Mouse (Mus musculus) limb, embryonic 15.5 days (tissue): ENCODE data around the gene Slc8b1. TPM values are rescaled to one million over a fixed set of nuclear protein-coding genes. Genes with fewer than 3 reads are reported as not detected.

Experiments used
- ATAC-seq: fragments of 200-750 bp; cut with Nextera tagmentation; 2 replicates; pipeline ENCODE4 v1.8.0; 2017; ENCODE audit warnings: low read depth, moderate TSS enrichment; ENCODE audit not compliant: insufficient number of reproducible peaks, low FRiP score, low TSS enrichment
- H3K27ac ChIP-seq: fragments of 300-500 bp; sonication (generic); 2 replicates; pipeline ENCODE4 v1.5.1; 2015; ENCODE audit warnings: moderate library complexity, mild to moderate bottlenecking, inconsistent platforms
- H3K27me3 ChIP-seq: fragments of 300-500 bp; sonication (generic); 2 replicates; pipeline ENCODE4 v1.6.1; 2015; ENCODE audit warnings: inconsistent platforms
- H3K36me3 ChIP-seq: fragments of 300-500 bp; sonication (generic); 2 replicates; pipeline ENCODE4 v1.6.1; 2015; ENCODE audit warnings: inconsistent platforms
- H3K4me1 ChIP-seq: fragments of 300-500 bp; sonication (generic); 2 replicates; pipeline ENCODE4 v1.6.1; 2015; ENCODE audit warnings: inconsistent platforms
- H3K4me2 ChIP-seq: fragments of 300-500 bp; sonication (generic); 2 replicates; pipeline ENCODE4 v1.6.1; 2015; ENCODE audit warnings: mild to moderate bottlenecking, inconsistent platforms
- H3K4me3 ChIP-seq: fragments of 300-500 bp; sonication (generic); 2 replicates; pipeline ENCODE4 v1.5.1; 2015; ENCODE audit warnings: mild to moderate bottlenecking, inconsistent platforms
- H3K9ac ChIP-seq: fragments of 300-500 bp; sonication (generic); 2 replicates; pipeline ENCODE4 v1.6.1; 2015; ENCODE audit warnings: inconsistent platforms
- H3K9me3 ChIP-seq: fragments of 300-500 bp; sonication (generic); 2 replicates; pipeline ENCODE4 v1.6.1; 2016; ENCODE audit warnings: inconsistent platforms
- WGBS: fragments of 180-500 bp; shearing (Covaris S2); methylation state at CpG from one replicate; pipeline ENCODE4 v1.1.7; 2015; 5-methylcytosine and 5-hydroxymethylcytosine counted together
- polyA plus RNA-seq: library from polyadenylated mRNA; unstranded; fragments of >200 nt; fragmentation: Nextera tagmentation; extraction: Ambion mirVana; gene quantifications from 2 replicates; pipeline ENCODE4 v1.2.1, GENCODE M21; 2015

Gene Slc8b1
- polyA plus RNA-seq, 1 experiment from 2014 or later = 12.0 TPM

- Histone ChIP-seq H3K27ac (no peak within 1 kb of the TSS), H3K27me3 (peaks cover 8% of the 10 kb centered on the region; the same call in 1 of the 2 replicates), H3K4me3 (no peak within 1 kb of the TSS), H3K36me3 (no peaks in the 10 kb centered on the region), H3K4me1 (no peaks in the 10 kb centered on the region), H3K9me3 (no peaks in the 10 kb centered on the region), H3K4me2 (no peak within 1 kb of the TSS), H3K9ac (no peak within 1 kb of the TSS)
- ATAC-seq = no peak
- 14% methylated on average over 13 of the region's 13 CpGs for WGBS
These were observed 34.7 kb upstream of the Slc8b1 start, which contains the start of gene Sds for GRCm38 (mm10) chr5:120476296-120476695. Gene Sds, plus strand, starts transcription at chr5:120476526.

GRCm38 (mm10) chr5:120477993-120478392, 33.0 kb upstream of the Slc8b1 start:
- H3K9me3 ChIP-seq = no peaks in the 10 kb centered on the region
- WGBS = 92% methylated on average over 5 of the region's 5 CpGs
- ATAC-seq = no peak

GRCm38 (mm10) chr5:120479538-120479937, 31.4 kb upstream of the Slc8b1 start:
- Histone ChIP-seq H3K9ac (no peak overlapping the region), H3K27me3 (peaks cover 9% of the 10 kb centered on the region; the same call in 1 of the 2 replicates), H3K36me3 (peaks cover 10% of the 10 kb centered on the region; the same call in 1 of the 2 replicates), H3K4me1 (no peaks in the 10 kb centered on the region), H3K27ac (no peak overlapping the region), H3K4me3 (no peak overlapping the region), H3K9me3 (no peaks in the 10 kb centered on the region), H3K4me2 (no peak overlapping the region)
- ATAC-seq = no peak
- WGBS = 71% methylated on average over 4 of the region's 4 CpGs

More at GRCm38 (mm10) chr5:120477993-120478392, 33.0 kb upstream of the Slc8b1 start:
- Histone ChIP-seq H3K4me1 (no peaks in the 10 kb centered on the region), H3K4me2 (no peak overlapping the region), H3K36me3 (no peaks in the 10 kb centered on the region), H3K27ac (no peak overlapping the region), H3K9ac (no peak overlapping the region), H3K27me3 (peaks cover 9% of the 10 kb centered on the region; the same call in 1 of the 2 replicates), H3K4me3 (no peak overlapping the region)

- Histone ChIP-seq H3K4me3 (no peak overlapping the region), H3K9me3 (no peaks in the 10 kb centered on the region), H3K36me3 (peaks cover 27% of the 10 kb centered on the region), H3K4me1 (no peaks in the 10 kb centered on the region), H3K9ac (no peak overlapping the region), H3K27me3 (peaks cover 9% of the 10 kb centered on the region; the same call in 1 of the 2 replicates), H3K27ac (no peak overlapping the region), H3K4me2 (no peak overlapping the region)
- no peak for ATAC-seq
- WGBS = 72% methylated on average over 9 of the region's 9 CpGs
These were observed 29.8 kb upstream of the Slc8b1 start for GRCm38 (mm10) chr5:120481205-120481604.

- no peak for ATAC-seq
- WGBS = 83% methylated on average over 19 of the region's 19 CpGs
- H3K27ac ChIP-seq = no peak overlapping the region
These were observed 27.6 kb upstream of the Slc8b1 start for GRCm38 (mm10) chr5:120483399-120483798.

GRCm38 (mm10) chr5:120487844-120488243, 23.1 kb upstream of the Slc8b1 start:
- H3K36me3 ChIP-seq = peaks cover 77% of the 10 kb centered on the region
- H3K27ac ChIP-seq = no peak overlapping the region
- H3K4me3 ChIP-seq = no peak overlapping the region
- no peaks in the 10 kb centered on the region for H3K4me1 ChIP-seq
- 82% methylated on average over 8 of the region's 8 CpGs for WGBS
- ATAC-seq = no peak
- H3K27me3 ChIP-seq = no peaks in the 10 kb centered on the region
- no peaks in the 10 kb centered on the region for H3K9me3 ChIP-seq
- H3K4me2 ChIP-seq = no peak overlapping the region
- no peak overlapping the region for H3K9ac ChIP-seq

More at GRCm38 (mm10) chr5:120483399-120483798, 27.6 kb upstream of the Slc8b1 start:
- H3K4me2 ChIP-seq = no peak overlapping the region
- peaks cover 6% of the 10 kb centered on the region; the same call in 1 of the 2 replicates for H3K27me3 ChIP-seq
- H3K9ac ChIP-seq = no peak overlapping the region
- peaks cover 48% of the 10 kb centered on the region for H3K36me3 ChIP-seq
- no peaks in the 10 kb centered on the region for H3K4me1 ChIP-seq
- H3K9me3 ChIP-seq = no peaks in the 10 kb centered on the region
- H3K4me3 ChIP-seq = no peak overlapping the region

- no peaks in the 10 kb centered on the region for H3K9me3 ChIP-seq
- H3K27me3 ChIP-seq = no peaks in the 10 kb centered on the region
- 68% methylated on average over 8 of the region's 8 CpGs for WGBS
- H3K4me1 ChIP-seq = no peaks in the 10 kb centered on the region
- ATAC-seq = no peak
- H3K4me2 ChIP-seq = no peak overlapping the region
- H3K9ac ChIP-seq = no peak overlapping the region
- peaks cover 82% of the 10 kb centered on the region for H3K36me3 ChIP-seq
- no peak overlapping the region for H3K4me3 ChIP-seq
- no peak overlapping the region for H3K27ac ChIP-seq
These were observed 20.2 kb upstream of the Slc8b1 start for GRCm38 (mm10) chr5:120490679-120491192.

- Histone ChIP-seq H3K4me2 (no peak overlapping the region), H3K36me3 (peaks cover 72% of the 10 kb centered on the region), H3K9me3 (no peaks in the 10 kb centered on the region), H3K27ac (no peak overlapping the region), H3K27me3 (no peaks in the 10 kb centered on the region), H3K4me3 (no peak overlapping the region), H3K9ac (no peak overlapping the region), H3K4me1 (no peaks in the 10 kb centered on the region)
- ATAC-seq = no peak
- WGBS = 71% methylated on average over 11 of the region's 11 CpGs
These were observed 18.5 kb upstream of the Slc8b1 start for GRCm38 (mm10) chr5:120492437-120492836.

GRCm38 (mm10) chr5:120493440-120493839, 17.5 kb upstream of the Slc8b1 start:
- no peak overlapping the region for H3K9ac ChIP-seq
- no peak overlapping the region for H3K4me2 ChIP-seq
- no peak overlapping the region for H3K27ac ChIP-seq
- H3K9me3 ChIP-seq = no peaks in the 10 kb centered on the region
- H3K4me1 ChIP-seq = no peaks in the 10 kb centered on the region
- WGBS = 95% methylated on average over 6 of the region's 6 CpGs
- no peaks in the 10 kb centered on the region for H3K27me3 ChIP-seq
- no peak; the same call in 1 of the 2 replicates for ATAC-seq
- H3K36me3 ChIP-seq = peaks cover 62% of the 10 kb centered on the region
- no peak overlapping the region for H3K4me3 ChIP-seq

- H3K4me1 ChIP-seq = no peaks in the 10 kb centered on the region
- no peak overlapping the region for H3K4me2 ChIP-seq
- H3K9me3 ChIP-seq = no peaks in the 10 kb centered on the region
- ATAC-seq = no peak
- no peaks in the 10 kb centered on the region for H3K27me3 ChIP-seq
- H3K36me3 ChIP-seq = peaks cover 62% of the 10 kb centered on the region
- H3K4me3 ChIP-seq = no peak overlapping the region
- 87% methylated on average over 9 of the region's 9 CpGs for WGBS
- no peak overlapping the region for H3K9ac ChIP-seq
- no peak overlapping the region for H3K27ac ChIP-seq
These were observed 17.0 kb upstream of the Slc8b1 start for GRCm38 (mm10) chr5:120493873-120494395.

GRCm38 (mm10) chr5:120495064-120495702, 15.8 kb upstream of the Slc8b1 start:
- no peak for ATAC-seq
- Histone ChIP-seq H3K27me3 (no peaks in the 10 kb centered on the region), H3K4me1 (no peaks in the 10 kb centered on the region), H3K36me3 (peaks cover 56% of the 10 kb centered on the region), H3K9me3 (no peaks in the 10 kb centered on the region), H3K27ac (no peak overlapping the region), H3K4me2 (no peak overlapping the region), H3K9ac (no peak overlapping the region), H3K4me3 (no peak overlapping the region)
- 73% methylated on average over 10 of the region's 10 CpGs for WGBS

GRCm38 (mm10) chr5:120495703-120496226, 15.2 kb upstream of the Slc8b1 start:
- WGBS = 78% methylated on average over 13 of the region's 13 CpGs
- ATAC-seq = no peak
- no peak overlapping the region for H3K27ac ChIP-seq

More at GRCm38 (mm10) chr5:120495703-120496226, 15.2 kb upstream of the Slc8b1 start:
- Histone ChIP-seq H3K9me3 (no peaks in the 10 kb centered on the region), H3K36me3 (peaks cover 54% of the 10 kb centered on the region), H3K4me2 (no peak overlapping the region), H3K9ac (no peak overlapping the region), H3K4me1 (no peaks in the 10 kb centered on the region), H3K27me3 (no peaks in the 10 kb centered on the region), H3K4me3 (no peak overlapping the region)
